Mouse (Mus musculus): ENCODE results near the gene Csad.

- 0 out of 2 replicates have a peak, but pooled peaks have one; percentile 6 for TF ChIP-seq POLR2A (IDR thresholded peaks at IDR 0.05; ENCODE audit: extremely low read depth, insufficient read depth, low read length)
- TF ChIP-seq CTCF (IDR thresholded peaks at IDR 0.05; ENCODE audit: extremely low read depth, insufficient read depth, low read length), result no peak
Observed at GRCm38 (mm10) chr15:102203835-102204381, 616 bp downstream of the Csad start.

All from cortical plate, adult 2 months (tissue).